Mouse (Mus musculus): ENCODE data around the gene Mark4.

Gene Mark4

GRCm38 (mm10) chr7:19470308-19470707, 11.7 kb upstream of the Mark4 start:
- DNase-seq (ENCODE audit: low read depth) = no peak

GRCm38 (mm10) chr7:19469404-19469803, 10.8 kb upstream of the Mark4 start:
- no peak for DNase-seq (ENCODE audit: low read depth)

GRCm38 (mm10) chr7:19468279-19468678, 9.7 kb upstream of the Mark4 start:
- no peak for DNase-seq (ENCODE audit: low read depth)

GRCm38 (mm10) chr7:19467638-19468037, 9.0 kb upstream of the Mark4 start:
- DNase-seq (ENCODE audit: low read depth) = no peak

- DNase-seq (ENCODE audit: low read depth) = no peak
Measured at GRCm38 (mm10) chr7:19466602-19467145, 8.1 kb upstream of the Mark4 start.

GRCm38 (mm10) chr7:19464367-19465307, 6.0 kb upstream of the Mark4 start:
- DNase-seq (ENCODE audit: low read depth) = peak; percentile 68

GRCm38 (mm10) chr7:19462884-19463381, 4.3 kb upstream of the Mark4 start, which contains the start of gene Exoc3l2:
Gene Exoc3l2, plus strand, starts transcription at chr7:19463331.
- no peak for DNase-seq (ENCODE audit: low read depth)

- DNase-seq (ENCODE audit: low read depth) = no peak
Measured at GRCm38 (mm10) chr7:19462443-19462842, 3.8 kb upstream of the Mark4 start.

- DNase-seq (ENCODE audit: low read depth) = peak; percentile 84
Measured at GRCm38 (mm10) chr7:19461488-19461887, 2.9 kb upstream of the Mark4 start.

- DNase-seq (ENCODE audit: low read depth) = no peak
Measured at GRCm38 (mm10) chr7:19460500-19460899, 1.9 kb upstream of the Mark4 start.

- no peak for DNase-seq (ENCODE audit: low read depth)
Measured at GRCm38 (mm10) chr7:19459144-19459870, 686 bp upstream of the Mark4 start.

- DNase-seq (ENCODE audit: low read depth) = peak; percentile 76
Measured at GRCm38 (mm10) chr7:19458072-19458486, 542 bp downstream of the Mark4 start.

- no peak for DNase-seq (ENCODE audit: low read depth)
Measured at GRCm38 (mm10) chr7:19457414-19458071, 1.1 kb downstream of the Mark4 start.

- no peak for DNase-seq (ENCODE audit: low read depth)
Measured at GRCm38 (mm10) chr7:19456628-19457027, 2.0 kb downstream of the Mark4 start.

GRCm38 (mm10) chr7:19455819-19456495, 2.7 kb downstream of the Mark4 start:
- DNase-seq (ENCODE audit: low read depth) = no peak

- DNase-seq (ENCODE audit: low read depth) = no peak
Measured at GRCm38 (mm10) chr7:19455186-19455585, 3.4 kb downstream of the Mark4 start.

- DNase-seq (ENCODE audit: low read depth) = no peak
Measured at GRCm38 (mm10) chr7:19449165-19449564, 9.5 kb downstream of the Mark4 start.

GRCm38 (mm10) chr7:19447689-19448088, 10.9 kb downstream of the Mark4 start:
- no peak for DNase-seq (ENCODE audit: low read depth)

GRCm38 (mm10) chr7:19444801-19445200, 13.8 kb downstream of the Mark4 start:
- DNase-seq (ENCODE audit: low read depth) = no peak

- peak; percentile 92 for DNase-seq (ENCODE audit: low read depth)
Measured at GRCm38 (mm10) chr7:19443344-19443743, 15.3 kb downstream of the Mark4 start.

GRCm38 (mm10) chr7:19441448-19442091, 17.1 kb downstream of the Mark4 start:
- no peak for DNase-seq (ENCODE audit: low read depth)

All from NIH3T3 (cell line).